Mouse (Mus musculus): ENCODE results near the gene Elmod1. TPM values are rescaled to one million over a fixed set of nuclear protein-coding genes. Genes with fewer than 3 reads are reported as not detected.

Gene Elmod1
- polyA plus RNA-seq, 1 experiment from 2014 or later: 0.11 TPM

GRCm38 (mm10) chr9:53967610-53968368 lies 7.3 kb downstream of the Elmod1 start:
- Histone ChIP-seq H3K36me3 (no peaks in the 10 kb centered on the region), H3K9ac (no peak overlapping the region), H3K4me2 (no peak overlapping the region), H3K4me3 (no peak overlapping the region), H3K27me3 (peaks cover 6% of the 10 kb centered on the region), H3K27ac (no peak overlapping the region), H3K9me3 (replicated peaks) (no peaks in the 10 kb centered on the region), H3K4me1 (replicated peaks) (no peaks in the 10 kb centered on the region)
- ATAC-seq (replicated peaks; ENCODE audit: insufficient number of reproducible peaks, insufficient read depth, low FRiP score, low read depth): no peak
- 53% methylated on average over 9 of the region's 9 CpGs for WGBS

- Histone ChIP-seq H3K4me2 (no peak overlapping the region), H3K9me3 (replicated peaks) (no peaks in the 10 kb centered on the region), H3K27ac (no peak overlapping the region), H3K9ac (no peak overlapping the region), H3K27me3 (no peaks in the 10 kb centered on the region), H3K36me3 (no peaks in the 10 kb centered on the region), H3K4me1 (replicated peaks) (no peaks in the 10 kb centered on the region), H3K4me3 (no peak overlapping the region)
- ATAC-seq (replicated peaks; ENCODE audit: insufficient number of reproducible peaks, insufficient read depth, low FRiP score, low read depth): no peak
- WGBS: 53% methylated on average over 11 of the region's 11 CpGs
Observed at GRCm38 (mm10) chr9:53957021-53957420, 18.1 kb downstream of the Elmod1 start.

GRCm38 (mm10) chr9:53954853-53955252 lies 20.2 kb downstream of the Elmod1 start:
- no peaks in the 10 kb centered on the region for H3K36me3 ChIP-seq
- WGBS: 30% methylated on average over 6 of the region's 6 CpGs
- no peaks in the 10 kb centered on the region for H3K9me3 ChIP-seq (replicated peaks)
- no peak for ATAC-seq (replicated peaks; ENCODE audit: insufficient number of reproducible peaks, insufficient read depth, low FRiP score, low read depth)
- no peak overlapping the region for H3K4me2 ChIP-seq
- H3K27ac ChIP-seq: no peak overlapping the region
- H3K4me1 ChIP-seq (replicated peaks): no peaks in the 10 kb centered on the region
- no peak overlapping the region for H3K9ac ChIP-seq
- no peak overlapping the region for H3K4me3 ChIP-seq
- H3K27me3 ChIP-seq: no peaks in the 10 kb centered on the region

- H3K4me3 ChIP-seq: no peak overlapping the region
- no peaks in the 10 kb centered on the region for H3K36me3 ChIP-seq
- H3K27ac ChIP-seq: no peak overlapping the region
- no peak for ATAC-seq (replicated peaks; ENCODE audit: insufficient number of reproducible peaks, insufficient read depth, low FRiP score, low read depth)
- no peaks in the 10 kb centered on the region for H3K4me1 ChIP-seq (replicated peaks)
- no peak overlapping the region for H3K9ac ChIP-seq
- WGBS: 87% methylated on average over 2 of the region's 2 CpGs
- H3K9me3 ChIP-seq (replicated peaks): no peaks in the 10 kb centered on the region
- H3K4me2 ChIP-seq: no peak overlapping the region
- H3K27me3 ChIP-seq: no peaks in the 10 kb centered on the region
Observed at GRCm38 (mm10) chr9:53947463-53947862, 27.6 kb downstream of the Elmod1 start.

DNA sequence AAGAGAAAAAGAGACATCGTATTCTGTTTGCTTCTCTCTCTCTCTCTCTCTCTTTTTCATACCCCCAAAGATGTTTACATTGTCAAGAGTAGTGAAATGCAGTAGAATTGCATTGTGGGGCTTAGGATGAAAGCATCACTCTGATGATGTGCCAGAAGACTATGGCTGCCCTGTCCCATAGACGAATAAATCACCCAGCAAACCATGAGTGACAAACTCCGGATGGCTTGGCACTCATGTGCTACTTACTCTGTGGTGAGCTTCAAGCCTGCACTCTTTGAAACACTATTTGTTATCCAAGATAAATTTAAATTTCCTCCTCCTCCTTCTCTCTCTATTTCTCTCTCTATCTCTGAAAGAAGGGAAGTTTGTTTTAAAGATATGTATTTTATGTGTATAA lies 36.5 kb downstream of the Elmod1 start:
- 76% methylated on average over 3 of the region's 3 CpGs for WGBS
- H3K27me3 ChIP-seq: no peaks in the 10 kb centered on the region
- ATAC-seq (replicated peaks; ENCODE audit: insufficient number of reproducible peaks, insufficient read depth, low FRiP score, low read depth): no peak
- no peaks in the 10 kb centered on the region for H3K36me3 ChIP-seq
- no peaks in the 10 kb centered on the region for H3K4me1 ChIP-seq (replicated peaks)
- H3K9ac ChIP-seq: no peak overlapping the region
- no peaks in the 10 kb centered on the region for H3K9me3 ChIP-seq (replicated peaks)
- no peak overlapping the region for H3K4me3 ChIP-seq
- no peak overlapping the region for H3K27ac ChIP-seq
- no peak overlapping the region for H3K4me2 ChIP-seq

GRCm38 (mm10) chr9:53934179-53934578 lies 40.9 kb downstream of the Elmod1 start:
- Histone ChIP-seq H3K4me2 (no peak overlapping the region), H3K4me3 (no peak overlapping the region), H3K36me3 (no peaks in the 10 kb centered on the region), H3K27ac (no peak overlapping the region), H3K27me3 (no peaks in the 10 kb centered on the region), H3K4me1 (replicated peaks) (no peaks in the 10 kb centered on the region), H3K9ac (no peak overlapping the region), H3K9me3 (replicated peaks) (no peaks in the 10 kb centered on the region)
- ATAC-seq (replicated peaks; ENCODE audit: insufficient number of reproducible peaks, insufficient read depth, low FRiP score, low read depth): no peak
- WGBS: 68% methylated on average over 13 of the region's 13 CpGs

- WGBS: 74% methylated on average over 4 of the region's 4 CpGs
- no peak for ATAC-seq (replicated peaks; ENCODE audit: insufficient number of reproducible peaks, insufficient read depth, low FRiP score, low read depth)
- no peaks in the 10 kb centered on the region for H3K27me3 ChIP-seq
Observed at GRCm38 (mm10) chr9:53933375-53933774, 41.7 kb downstream of the Elmod1 start.

DNA sequence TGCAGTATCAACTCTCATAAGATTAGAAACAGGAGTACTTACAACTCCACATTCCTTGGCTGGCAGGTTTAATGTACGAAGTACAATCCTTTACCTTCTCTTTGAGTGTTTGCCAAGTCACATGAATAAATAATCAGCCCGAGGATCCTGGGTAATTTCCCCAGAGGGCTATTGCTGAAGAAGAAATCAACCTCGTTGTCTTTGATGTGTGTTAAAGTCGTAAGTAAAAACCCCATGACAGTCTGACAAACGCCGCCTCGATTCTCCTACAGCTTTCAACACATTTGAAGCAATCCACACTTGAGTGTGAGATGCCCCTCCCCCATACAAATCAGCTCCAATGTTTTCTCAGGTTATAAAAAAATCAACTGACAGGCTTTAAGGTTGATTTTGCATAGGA lies 44.2 kb downstream of the Elmod1 start:
- no peaks in the 10 kb centered on the region for H3K9me3 ChIP-seq (replicated peaks)
- no peak overlapping the region for H3K27ac ChIP-seq
- no peak overlapping the region for H3K9ac ChIP-seq
- ATAC-seq (replicated peaks; ENCODE audit: insufficient number of reproducible peaks, insufficient read depth, low FRiP score, low read depth): no peak
- H3K36me3 ChIP-seq: no peaks in the 10 kb centered on the region
- H3K4me2 ChIP-seq: no peak overlapping the region
- no peaks in the 10 kb centered on the region for H3K4me1 ChIP-seq (replicated peaks)
- no peak overlapping the region for H3K4me3 ChIP-seq
- H3K27me3 ChIP-seq: no peaks in the 10 kb centered on the region
- 18% methylated on average over 7 of the region's 7 CpGs for WGBS

More at GRCm38 (mm10) chr9:53933375-53933774, 41.7 kb downstream of the Elmod1 start:
- Histone ChIP-seq H3K36me3 (no peaks in the 10 kb centered on the region), H3K9me3 (replicated peaks) (no peaks in the 10 kb centered on the region), H3K27ac (no peak overlapping the region), H3K4me2 (no peak overlapping the region), H3K4me3 (no peak overlapping the region), H3K4me1 (replicated peaks) (no peaks in the 10 kb centered on the region), H3K9ac (no peak overlapping the region)

DNA sequence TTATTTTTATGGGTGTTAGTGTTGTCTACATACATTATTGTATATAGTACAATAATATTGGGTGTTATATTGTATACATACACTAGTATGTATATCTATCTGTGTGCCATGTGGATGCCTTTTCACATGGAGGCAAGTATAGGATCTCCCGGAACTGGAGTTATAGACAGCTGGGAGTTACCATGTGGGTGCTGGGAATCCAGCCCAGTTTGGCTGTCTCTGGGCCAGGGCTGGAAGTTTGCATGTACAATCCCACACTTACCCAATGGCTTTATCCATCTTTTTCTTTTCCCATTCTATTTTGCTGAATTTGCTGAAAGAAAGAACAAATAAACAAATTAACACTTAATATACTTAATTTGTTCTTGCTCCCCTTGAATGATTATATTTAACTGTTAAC lies 54.0 kb downstream of the Elmod1 start:
- Histone ChIP-seq H3K4me3 (no peak overlapping the region), H3K9me3 (replicated peaks) (no peaks in the 10 kb centered on the region), H3K4me2 (no peak overlapping the region), H3K4me1 (replicated peaks) (no peaks in the 10 kb centered on the region), H3K36me3 (no peaks in the 10 kb centered on the region), H3K9ac (no peak overlapping the region), H3K27me3 (no peaks in the 10 kb centered on the region), H3K27ac (no peak overlapping the region)
- 83% methylated on average over 1 of the region's 1 CpGs for WGBS
- no peak for ATAC-seq (replicated peaks; ENCODE audit: insufficient number of reproducible peaks, insufficient read depth, low FRiP score, low read depth)

- no peak for ATAC-seq (replicated peaks; ENCODE audit: insufficient number of reproducible peaks, insufficient read depth, low FRiP score, low read depth)
- Histone ChIP-seq H3K27ac (no peak overlapping the region), H3K36me3 (no peaks in the 10 kb centered on the region), H3K9ac (no peak overlapping the region), H3K4me3 (no peak overlapping the region), H3K9me3 (replicated peaks) (no peaks in the 10 kb centered on the region), H3K4me2 (no peak overlapping the region), H3K4me1 (replicated peaks) (no peaks in the 10 kb centered on the region), H3K27me3 (no peaks in the 10 kb centered on the region)
- WGBS: 64% methylated on average over 10 of the region's 10 CpGs
Observed at GRCm38 (mm10) chr9:53915929-53916721, 59.0 kb downstream of the Elmod1 start.

DNA sequence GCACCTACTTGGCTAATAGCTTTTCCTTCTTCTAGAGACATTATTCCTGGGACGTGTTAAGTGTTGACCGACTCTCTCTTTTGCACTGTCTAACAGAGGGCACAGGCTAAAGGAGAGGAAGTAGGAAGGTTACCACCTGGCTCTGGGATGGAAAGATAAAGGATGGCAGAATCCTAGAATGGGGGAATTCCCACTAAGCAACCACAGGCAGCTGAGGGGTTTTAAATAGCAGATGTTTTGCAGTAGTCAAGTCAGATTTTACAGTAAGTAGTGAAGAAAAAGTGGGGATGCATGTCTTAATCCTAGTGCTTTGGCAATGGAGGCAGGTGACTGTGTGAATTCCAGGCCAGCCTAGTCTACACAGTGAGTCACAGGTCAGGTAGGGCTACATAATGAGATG lies 64.3 kb downstream of the Elmod1 start:
- Histone ChIP-seq H3K9me3 (replicated peaks) (no peaks in the 10 kb centered on the region), H3K27ac (no peak overlapping the region), H3K4me3 (no peak overlapping the region), H3K9ac (no peak overlapping the region), H3K4me2 (no peak overlapping the region), H3K4me1 (replicated peaks) (no peaks in the 10 kb centered on the region), H3K36me3 (no peaks in the 10 kb centered on the region), H3K27me3 (no peaks in the 10 kb centered on the region; the same call in 1 of the 2 replicates)
- WGBS: 74% methylated on average over 2 of the region's 2 CpGs
- no peak for ATAC-seq (replicated peaks; ENCODE audit: insufficient number of reproducible peaks, insufficient read depth, low FRiP score, low read depth)
